Mouse (Mus musculus) midbrain, embryonic 10.5 days (tissue): ENCODE data around the gene Gm10031. TPM values are rescaled to one million over a fixed set of nuclear protein-coding genes. Genes with fewer than 3 reads are reported as not detected.
"Not testable (repeated sequence)": the region's sequence is repeated elsewhere in the genome, so short reads cannot be mapped to it uniquely, and the experiment has no call there.

ENCODE experiments used
- DNase-seq: peaks from one replicate; pipeline ENCODE4 v3.0.0-alpha.2; 2017; ENCODE audit warnings: low spot score
- H3K27ac ChIP-seq: fragments of 300-500 bp; sonication (generic); replicated peaks from 2 replicates; pipeline ENCODE4 v1.5.1; 2016; ENCODE audit warnings: mild to moderate bottlenecking
- H3K27me3 ChIP-seq: fragments of 300-500 bp; sonication (generic); 2 replicates; pipeline ENCODE4 v1.6.1; 2016; ENCODE audit warnings: low read depth, mild to moderate bottlenecking; ENCODE audit not compliant: poor library complexity, severe bottlenecking
- H3K36me3 ChIP-seq: fragments of 300-500 bp; sonication (generic); 2 replicates; pipeline ENCODE4 v1.6.1; 2016; ENCODE audit warnings: mild to moderate bottlenecking, moderate library complexity
- H3K4me1 ChIP-seq: fragments of 300-500 bp; sonication (generic); 2 replicates; pipeline ENCODE4 v1.6.1; 2016
- H3K4me3 ChIP-seq: fragments of 300-500 bp; sonication (generic); 2 replicates; pipeline ENCODE4 v1.5.1; 2016; ENCODE audit warnings: mild to moderate bottlenecking, moderate library complexity
- H3K9me3 ChIP-seq: fragments of 300-500 bp; sonication (generic); replicated peaks from 2 replicates; pipeline ENCODE4 v1.6.1; 2016; ENCODE audit warnings: mild to moderate bottlenecking
- WGBS: fragments of 180-500 bp; shearing (Covaris S2); methylation state at CpG from one replicate; pipeline ENCODE4 v1.1.7; 2016; 5-methylcytosine and 5-hydroxymethylcytosine counted together
- polyA plus RNA-seq: library from polyadenylated mRNA; unstranded; fragments of >200 nt; fragmentation: Nextera tagmentation; extraction: Ambion mirVana; gene quantifications from 2 replicates; pipeline ENCODE4 v1.2.1, GENCODE M21; 2016

The Gm10031 gene
- polyA plus RNA-seq, 1 experiment from 2014 or later: 0.35 TPM

GRCm38 (mm10) chr1:156520136-156520780 is 3.6 kb upstream of the Gm10031 start:
- Histone ChIP-seq H3K36me3 (no peaks in the 10 kb centered on the region), H3K9me3 (no peaks in the 10 kb centered on the region), H3K27me3 (no peaks in the 10 kb centered on the region), H3K4me3 (no peak overlapping the region), H3K4me1 (peaks cover 8% of the 10 kb centered on the region; the same call in 1 of the 2 replicates), H3K27ac (no peak overlapping the region)
- 80% methylated on average over 3 of the region's 3 CpGs for WGBS
- no peak for DNase-seq

GRCm38 (mm10) chr1:156521796-156522517 is 1.9 kb upstream of the Gm10031 start:
- 69% methylated on average over 15 of the region's 15 CpGs for WGBS
- Histone ChIP-seq H3K9me3 (no peaks in the 10 kb centered on the region), H3K27me3 (no peaks in the 10 kb centered on the region), H3K27ac (no peak overlapping the region), H3K4me1 (peaks cover 8% of the 10 kb centered on the region; the same call in 1 of the 2 replicates), H3K36me3 (no peaks in the 10 kb centered on the region), H3K4me3 (no peak overlapping the region)
- DNase-seq: no peak

- not testable (repeated sequence) for DNase-seq, H3K36me3 ChIP-seq
- WGBS: 89% methylated on average over 16 of the region's 16 CpGs
Observed at GRCm38 (mm10) chr1:156532476-156533175, 8.8 kb downstream of the Gm10031 start.

GRCm38 (mm10) chr1:156533483-156533882 is 9.7 kb downstream of the Gm10031 start:
- H3K27ac ChIP-seq: no peak overlapping the region
- H3K9me3 ChIP-seq: no peaks in the 10 kb centered on the region
- 88% methylated on average over 3 of the region's 3 CpGs for WGBS
- H3K36me3 ChIP-seq: no peaks in the 10 kb centered on the region
- DNase-seq: no peak
- no peak overlapping the region for H3K4me3 ChIP-seq
- no peaks in the 10 kb centered on the region for H3K27me3 ChIP-seq
- H3K4me1 ChIP-seq: no peaks in the 10 kb centered on the region

More at GRCm38 (mm10) chr1:156532476-156533175, 8.8 kb downstream of the Gm10031 start:
- H3K4me3 ChIP-seq, H3K27me3 ChIP-seq, H3K27ac ChIP-seq, H3K4me1 ChIP-seq, H3K9me3 ChIP-seq: not testable (repeated sequence)

GRCm38 (mm10) chr1:156533911-156534310 is 10.1 kb downstream of the Gm10031 start:
- H3K4me1 ChIP-seq: no peaks in the 10 kb centered on the region
- H3K4me3 ChIP-seq: no peak overlapping the region
- H3K27me3 ChIP-seq: no peaks in the 10 kb centered on the region
- WGBS: 91% methylated on average over 4 of the region's 4 CpGs
- DNase-seq: no peak
- H3K36me3 ChIP-seq: no peaks in the 10 kb centered on the region
- H3K27ac ChIP-seq: no peak overlapping the region
- no peaks in the 10 kb centered on the region for H3K9me3 ChIP-seq

- Histone ChIP-seq H3K9me3 (no peaks in the 10 kb centered on the region), H3K36me3 (no peaks in the 10 kb centered on the region), H3K4me3 (no peak overlapping the region), H3K27me3 (no peaks in the 10 kb centered on the region), H3K4me1 (no peaks in the 10 kb centered on the region), H3K27ac (no peak overlapping the region)
- WGBS: 87% methylated on average over 2 of the region's 2 CpGs
- no peak for DNase-seq
Observed at GRCm38 (mm10) chr1:156537031-156537430, 13.2 kb downstream of the Gm10031 start.

- Histone ChIP-seq H3K36me3 (no peaks in the 10 kb centered on the region), H3K27me3 (no peaks in the 10 kb centered on the region), H3K27ac (no peak overlapping the region), H3K4me3 (no peak overlapping the region), H3K4me1 (no peaks in the 10 kb centered on the region), H3K9me3 (no peaks in the 10 kb centered on the region)
- no peak for DNase-seq
- WGBS: 89% methylated on average over 6 of the region's 6 CpGs
Observed at GRCm38 (mm10) chr1:156537701-156538100, 13.9 kb downstream of the Gm10031 start.

GRCm38 (mm10) chr1:156538382-156538781 is 14.6 kb downstream of the Gm10031 start:
- no peak overlapping the region for H3K27ac ChIP-seq
- 86% methylated on average over 3 of the region's 3 CpGs for WGBS
- no peaks in the 10 kb centered on the region for H3K9me3 ChIP-seq
- no peaks in the 10 kb centered on the region for H3K36me3 ChIP-seq
- DNase-seq: no peak
- no peak overlapping the region for H3K4me3 ChIP-seq
- no peaks in the 10 kb centered on the region for H3K27me3 ChIP-seq
- H3K4me1 ChIP-seq: no peaks in the 10 kb centered on the region

GRCm38 (mm10) chr1:156539787-156540560 is 16.2 kb downstream of the Gm10031 start:
- 50% methylated on average over 4 of the region's 4 CpGs for WGBS

GRCm38 (mm10) chr1:156543999-156544398 is 20.2 kb downstream of the Gm10031 start:
- Histone ChIP-seq H3K4me3 (no peak overlapping the region), H3K36me3 (no peaks in the 10 kb centered on the region), H3K27ac (no peak overlapping the region), H3K9me3 (no peaks in the 10 kb centered on the region), H3K4me1 (peaks cover 2% of the 10 kb centered on the region; the same call in 1 of the 2 replicates), H3K27me3 (no peaks in the 10 kb centered on the region)
- no peak for DNase-seq
- WGBS: 48% methylated on average over 12 of the region's 12 CpGs

More at GRCm38 (mm10) chr1:156539787-156540560, 16.2 kb downstream of the Gm10031 start:
- Histone ChIP-seq H3K4me1 (peaks cover 2% of the 10 kb centered on the region; the same call in 1 of the 2 replicates), H3K27ac (no peak overlapping the region), H3K27me3 (no peaks in the 10 kb centered on the region), H3K4me3 (no peak overlapping the region), H3K9me3 (no peaks in the 10 kb centered on the region), H3K36me3 (no peaks in the 10 kb centered on the region)
- DNase-seq: no peak

GRCm38 (mm10) chr1:156558024-156558930 is 34.5 kb downstream of the Gm10031 start, which contains the start of gene Abl2:
Gene Abl2 (plus strand): TSS chr1:156558786.
- H3K36me3 ChIP-seq: no peaks in the 10 kb centered on the region
- H3K4me3 ChIP-seq: peak within 1 kb of the TSS; percentile 97
- DNase-seq: peak; percentile 89
- no peaks in the 10 kb centered on the region for H3K27me3 ChIP-seq
- WGBS: 10% methylated on average over 60 of the region's 60 CpGs
- peaks cover 21% of the 10 kb centered on the region for H3K4me1 ChIP-seq
- no peaks in the 10 kb centered on the region for H3K9me3 ChIP-seq
- H3K27ac ChIP-seq: peak within 1 kb of the TSS; percentile 100
